Mouse (Mus musculus) erythroid progenitor cell, adult 5-6 weeks (primary cell): ENCODE results near the gene Pde11a. TPM values are rescaled to one million over a fixed set of nuclear protein-coding genes. Genes with fewer than 3 reads are reported as not detected.

Experiments
- ATAC-seq: replicated peaks from 2 replicates; pipeline ENCODE4 v1.8.0; 2016; ENCODE audit warnings: moderate number of reproducible peaks, mild to moderate bottlenecking, moderate TSS enrichment, inconsistent platforms; ENCODE audit not compliant: poor library complexity, low FRiP score, severe bottlenecking
- total RNA-seq, 2 experiments: library from RNA; stranded (forward) in 1 of 2; stranded (reverse) in 1 of 2; fragments of 150-400 nt in 1 of 2; fragments of 186-747, 209-891 nt in 1 of 2; gene quantifications; 2 replicates each; pipeline versions ENCODE4 v1.2.3 to v1.2.4; 2015 to 2017; ENCODE audit warnings: low replicate concordance in 2 of 2

The Pde11a gene
- total RNA-seq, 2 experiments from 2014 or later = not detected

GRCm38 (mm10) chr2:76219540-76219939, 119.0 kb downstream of the Pde11a start:
- no peak for ATAC-seq

GRCm38 (mm10) chr2:76216146-76216545, 122.4 kb downstream of the Pde11a start:
- no peak for ATAC-seq

GRCm38 (mm10) chr2:76215219-76215618, 123.4 kb downstream of the Pde11a start:
- ATAC-seq = no peak

GRCm38 (mm10) chr2:76185126-76185525, 153.4 kb downstream of the Pde11a start:
- no peak for ATAC-seq

GRCm38 (mm10) chr2:76162822-76163221, 175.8 kb downstream of the Pde11a start:
- ATAC-seq = no peak

- ATAC-seq = no peak
These were observed 179.6 kb downstream of the Pde11a start for GRCm38 (mm10) chr2:76158973-76159372.

GRCm38 (mm10) chr2:76141136-76141535, 197.4 kb downstream of the Pde11a start:
- no peak for ATAC-seq

GRCm38 (mm10) chr2:76132983-76133382, 205.6 kb downstream of the Pde11a start:
- ATAC-seq = no peak

GRCm38 (mm10) chr2:76129933-76130627, 208.5 kb downstream of the Pde11a start:
- ATAC-seq = no peak

- ATAC-seq = no peak
These were observed 209.5 kb downstream of the Pde11a start for GRCm38 (mm10) chr2:76129058-76129437.

GRCm38 (mm10) chr2:76128105-76129057, 210.2 kb downstream of the Pde11a start:
- ATAC-seq = no peak

GRCm38 (mm10) chr2:76126651-76127050, 211.9 kb downstream of the Pde11a start:
- no peak for ATAC-seq

- ATAC-seq = no peak
These were observed 213.8 kb downstream of the Pde11a start for GRCm38 (mm10) chr2:76124821-76125220.

GRCm38 (mm10) chr2:76122167-76122566, 216.4 kb downstream of the Pde11a start:
- ATAC-seq = no peak

- no peak for ATAC-seq
These were observed 218.7 kb downstream of the Pde11a start for GRCm38 (mm10) chr2:76119848-76120247.

GRCm38 (mm10) chr2:76118491-76118890, 220.1 kb downstream of the Pde11a start:
- no peak for ATAC-seq

- ATAC-seq = no peak
These were observed 221.4 kb downstream of the Pde11a start for GRCm38 (mm10) chr2:76117219-76117618.

- ATAC-seq = no peak
These were observed 222.9 kb downstream of the Pde11a start for GRCm38 (mm10) chr2:76115696-76116095.

- ATAC-seq = no peak
These were observed 223.8 kb downstream of the Pde11a start for GRCm38 (mm10) chr2:76114734-76115133.

GRCm38 (mm10) chr2:76109653-76110052, 228.9 kb downstream of the Pde11a start:
- ATAC-seq = no peak
